Mouse (Mus musculus) liver, embryonic 18 days (tissue): ENCODE data around the gene Denr. TPM values are rescaled to one million over a fixed set of nuclear protein-coding genes. Genes with fewer than 3 reads are reported as not detected.

Experiments used
- polyA plus RNA-seq: library from polyadenylated mRNA; depleted of rRNA; stranded (reverse); fragments of >200 nt; gene quantifications from 2 replicates; pipeline ENCODE4 v1.2.3, GENCODE M21; 2012; rRNA removed

Denr gene
- 13.1 and 13.6 TPM in 2 replicates for polyA plus RNA-seq

GRCm38 (mm10) chr5:123906976-123907630, at the start of gene Denr:
Gene Denr (plus strand): TSS chr5:123907175.

GRCm38 (mm10) chr5:123865365-123865764, 41.6 kb upstream of the Denr start, which contains the start of gene Hcar2:
Gene Hcar2 (minus strand): TSS chr5:123865499.

GRCm38 (mm10) chr5:123879928-123880327, 27.0 kb upstream of the Denr start, which contains the start of gene Hcar1:
Gene Hcar1 (minus strand): TSS chr5:123880020.

GRCm38 (mm10) chr5:123927118-123927517, 20.1 kb downstream of the Denr start, which contains the start of gene Gm43518:
Gene Gm43518 (plus strand): TSS chr5:123927418.

GRCm38 (mm10) chr5:123930508-123930989, 23.6 kb downstream of the Denr start, which contains the start of gene Ccdc62:
Gene Ccdc62 (plus strand): TSS chr5:123930679.

DNA sequence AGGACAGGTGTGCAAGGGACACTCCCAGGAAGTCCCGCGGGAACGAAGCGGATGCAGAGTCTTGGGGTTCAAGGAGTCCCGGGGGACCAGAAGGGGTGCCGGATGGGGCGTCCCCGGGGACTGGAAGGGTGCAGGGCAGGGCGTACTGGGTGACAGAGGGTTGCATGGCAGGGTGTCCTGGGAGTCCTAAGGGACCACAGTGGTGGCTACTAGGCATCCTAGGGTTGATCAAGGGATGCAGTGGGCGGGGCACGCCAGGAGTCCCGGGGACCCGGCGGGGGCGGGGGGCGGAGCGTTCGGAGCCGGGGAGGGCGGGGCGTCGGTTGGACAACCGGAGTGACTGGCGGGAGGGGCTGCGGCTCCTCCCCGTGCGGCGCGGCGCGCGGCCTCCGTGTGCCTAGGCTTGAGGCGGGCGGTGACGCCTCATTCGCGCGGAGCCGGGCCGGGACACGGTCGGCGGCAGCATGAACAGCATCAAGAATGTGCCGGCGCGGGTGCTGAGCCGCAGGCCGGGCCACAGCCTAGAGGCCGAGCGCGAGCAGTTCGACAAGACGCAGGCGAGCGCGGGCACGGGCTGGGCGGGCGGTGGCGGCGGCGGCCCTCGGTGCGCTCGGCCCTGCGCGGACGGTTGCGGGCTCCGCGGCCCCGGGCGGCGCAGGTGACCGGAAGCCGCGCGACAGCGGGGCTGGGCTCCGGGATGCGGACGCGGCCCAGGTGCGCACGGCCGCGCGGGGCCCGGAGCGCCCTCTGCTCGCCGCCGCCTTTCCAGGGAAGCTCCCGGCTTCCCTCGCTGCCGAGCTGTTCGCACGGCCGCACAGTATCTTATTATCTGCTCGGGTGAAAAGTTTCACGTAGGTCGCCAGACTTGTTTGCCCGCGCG, 66.6 kb downstream of the Denr start, which contains the start of gene Hip1r:
TSS of gene Hip1r (plus strand) at position 330 of the 880 bp plus-strand sequence.

Other genes starting within 250 kb of the Denr start
- 6.1 and 6.7 TPM in 2 replicates for gene Clip1, start 222.6 kb upstream of the Denr start, polyA plus RNA-seq
- 19.0 and 22.0 TPM in 2 replicates for gene Zcchc8, start 186.1 kb upstream of the Denr start, polyA plus RNA-seq
- gene Rsrc2, start 157.8 kb upstream of the Denr start, polyA plus RNA-seq: 32.0 and 33.3 TPM in 2 replicates
- 9.0 and 10.1 TPM in 2 replicates for gene Kntc1, start 157.5 kb upstream of the Denr start, polyA plus RNA-seq
- 0.87 and 1.2 TPM in 2 replicates for gene Hcar2, start 41.7 kb upstream of the Denr start, polyA plus RNA-seq
- gene Hcar1, start 27.2 kb upstream of the Denr start, polyA plus RNA-seq: 0.13 and 0.20 TPM in 2 replicates
- 0.35 and 0.64 TPM in 2 replicates for gene Gm43518, start 20.2 kb downstream of the Denr start, polyA plus RNA-seq
- gene Ccdc62, start 23.5 kb downstream of the Denr start, polyA plus RNA-seq: 2.7 and 3.3 TPM in 2 replicates
- 11.7 and 14.7 TPM in 2 replicates for gene Hip1r, start 66.5 kb downstream of the Denr start, polyA plus RNA-seq
- 12.8 and 15.4 TPM in 2 replicates for gene Vps37b, start 125.1 kb downstream of the Denr start, polyA plus RNA-seq
- gene Abcb9, start 188.6 kb downstream of the Denr start, polyA plus RNA-seq: 2.3 and 2.5 TPM in 2 replicates
- 13.9 and 14.7 TPM in 2 replicates for gene Ogfod2, start 205.1 kb downstream of the Denr start, polyA plus RNA-seq
- gene Arl6ip4, start 208.9 kb downstream of the Denr start, polyA plus RNA-seq: 35.2 and 39.3 TPM in 2 replicates